Mouse (Mus musculus) intestine, embryonic 16.5 days (tissue): ENCODE results near the gene Pold1. TPM values are rescaled to one million over a fixed set of nuclear protein-coding genes. Genes with fewer than 3 reads are reported as not detected.

Source experiments
- ATAC-seq: fragments of 200-750 bp; cut with Nextera tagmentation; 2 replicates; pipeline ENCODE4 v1.8.0; 2017; ENCODE audit warnings: moderate TSS enrichment, moderate library complexity
- H3K27ac ChIP-seq: fragments of 300-500 bp; sonication (generic); 2 replicates; pipeline ENCODE4 v1.5.1; 2014; ENCODE audit warnings: mild to moderate bottlenecking, low read length
- H3K27me3 ChIP-seq: fragments of 300-500 bp; sonication (generic); replicated peaks from 2 replicates; pipeline ENCODE4 v1.6.1; 2014; ENCODE audit warnings: low read length, control low read depth, mixed read lengths; ENCODE audit not compliant: control insufficient read depth, insufficient read depth
- H3K36me3 ChIP-seq: fragments of 300-500 bp; sonication (generic); 2 replicates; pipeline ENCODE4 v1.6.1; 2014; ENCODE audit warnings: low read length, control low read depth; ENCODE audit not compliant: control insufficient read depth, insufficient read depth
- H3K4me1 ChIP-seq: fragments of 300-500 bp; sonication (generic); 2 replicates; pipeline ENCODE4 v1.6.1; 2014; ENCODE audit warnings: low read length, control low read depth, mixed read lengths; ENCODE audit not compliant: control insufficient read depth, insufficient read depth
- H3K4me2 ChIP-seq: fragments of 300-500 bp; sonication (generic); 2 replicates; pipeline ENCODE4 v1.6.1; 2014; ENCODE audit warnings: low read depth, low read length, control low read depth
- H3K4me3 ChIP-seq: fragments of 300-500 bp; sonication (generic); 2 replicates; pipeline ENCODE4 v1.5.1; 2014; ENCODE audit warnings: mild to moderate bottlenecking, low read length
- H3K9ac ChIP-seq: fragments of 300-500 bp; sonication (generic); 2 replicates; pipeline ENCODE4 v1.6.1; 2014; ENCODE audit warnings: low read depth, low read length
- H3K9me3 ChIP-seq: fragments of 300-500 bp; sonication (generic); 2 replicates; pipeline ENCODE4 v1.6.1; 2016; ENCODE audit warnings: low read length, control low read depth; ENCODE audit not compliant: control insufficient read depth
- WGBS: fragments of 180-500 bp; shearing (Covaris S2); extraction: QIAGEN DNeasy Blood & Tissue Kit; methylation state at CpG from one replicate; pipeline ENCODE4 v1.1.7; 2014; 5-methylcytosine and 5-hydroxymethylcytosine counted together
- polyA plus RNA-seq: library from polyadenylated mRNA; unstranded; fragments of >200 nt; fragmentation: Nextera tagmentation; extraction: Ambion mirVana; gene quantifications from 2 replicates; pipeline ENCODE4 v1.2.1, GENCODE M21; 2015

Pold1 gene
- polyA plus RNA-seq, 1 experiment from 2014 or later, result 76.4 TPM

GRCm38 (mm10) chr7:44525126-44525832, 23.4 kb downstream of the Pold1 start:
- Histone ChIP-seq H3K27ac (no peak overlapping the region), H3K4me2 (peak overlapping the region; percentile 43), H3K4me1 (peaks cover 16% of the 10 kb centered on the region), H3K9ac (peak overlapping the region; percentile 58), H3K9me3 (no peaks in the 10 kb centered on the region), H3K27me3 (peaks cover 34% of the 10 kb centered on the region), H3K36me3 (no peaks in the 10 kb centered on the region), H3K4me3 (peak overlapping the region; percentile 21)
- peak; percentile 40 for ATAC-seq
- 15% methylated on average over 22 of the region's 22 CpGs for WGBS

GRCm38 (mm10) chr7:44524502-44524901, 24.1 kb downstream of the Pold1 start, which contains the start of gene Mybpc2:
TSS of gene Mybpc2 (minus strand) at chr7:44524656.
- Histone ChIP-seq H3K4me2 (peak within 1 kb of the TSS; percentile 43), H3K9me3 (no peaks in the 10 kb centered on the region), H3K27me3 (peaks cover 34% of the 10 kb centered on the region), H3K36me3 (no peaks in the 10 kb centered on the region), H3K27ac (no peak within 1 kb of the TSS), H3K9ac (peak within 1 kb of the TSS; percentile 58), H3K4me1 (peaks cover 16% of the 10 kb centered on the region), H3K4me3 (peak within 1 kb of the TSS; percentile 21)
- WGBS, result 34% methylated on average over 12 of the region's 12 CpGs
- no peak for ATAC-seq

GRCm38 (mm10) chr7:44523056-44523455, 25.6 kb downstream of the Pold1 start:
- 81% methylated on average over 2 of the region's 2 CpGs for WGBS
- no peaks in the 10 kb centered on the region for H3K9me3 ChIP-seq
- H3K36me3 ChIP-seq, result no peaks in the 10 kb centered on the region
- no peak for ATAC-seq
- no peak overlapping the region for H3K9ac ChIP-seq
- no peak overlapping the region for H3K27ac ChIP-seq
- H3K4me1 ChIP-seq, result peaks cover 12% of the 10 kb centered on the region
- H3K27me3 ChIP-seq, result peaks cover 34% of the 10 kb centered on the region
- H3K4me3 ChIP-seq, result no peak overlapping the region
- H3K4me2 ChIP-seq, result no peak overlapping the region

GRCm38 (mm10) chr7:44521710-44522109, 26.9 kb downstream of the Pold1 start:
- Histone ChIP-seq H3K27ac (no peak overlapping the region), H3K4me3 (no peak overlapping the region), H3K9me3 (no peaks in the 10 kb centered on the region), H3K4me2 (peak overlapping the region; percentile 10; the same call in 1 of the 2 replicates), H3K27me3 (peaks cover 30% of the 10 kb centered on the region), H3K4me1 (peaks cover 8% of the 10 kb centered on the region), H3K9ac (peak overlapping the region; percentile 56; the same call in 1 of the 2 replicates), H3K36me3 (no peaks in the 10 kb centered on the region)
- WGBS, result 2% methylated on average over 20 of the region's 20 CpGs
- ATAC-seq, result peak; percentile 31; the same call in 1 of the 2 replicates

GRCm38 (mm10) chr7:44520990-44521389, 27.7 kb downstream of the Pold1 start:
- ATAC-seq, result no peak
- H3K27me3 ChIP-seq, result peaks cover 30% of the 10 kb centered on the region
- 71% methylated on average over 3 of the region's 3 CpGs for WGBS
- no peaks in the 10 kb centered on the region for H3K36me3 ChIP-seq
- H3K4me3 ChIP-seq, result no peak overlapping the region
- H3K4me1 ChIP-seq, result peaks cover 8% of the 10 kb centered on the region
- H3K9ac ChIP-seq, result no peak overlapping the region
- no peak overlapping the region for H3K27ac ChIP-seq
- H3K9me3 ChIP-seq, result no peaks in the 10 kb centered on the region
- H3K4me2 ChIP-seq, result no peak overlapping the region

- no peak for ATAC-seq
- Histone ChIP-seq H3K4me2 (no peak overlapping the region), H3K27me3 (peaks cover 29% of the 10 kb centered on the region), H3K4me3 (no peak overlapping the region), H3K27ac (no peak overlapping the region), H3K9ac (no peak overlapping the region), H3K9me3 (no peaks in the 10 kb centered on the region), H3K36me3 (no peaks in the 10 kb centered on the region), H3K4me1 (no peaks in the 10 kb centered on the region)
- 61% methylated on average over 9 of the region's 9 CpGs for WGBS
These were observed 29.3 kb downstream of the Pold1 start for GRCm38 (mm10) chr7:44519240-44519913.

- no peak for ATAC-seq
- no peak overlapping the region for H3K9ac ChIP-seq
- H3K4me3 ChIP-seq, result no peak overlapping the region
- no peaks in the 10 kb centered on the region for H3K4me1 ChIP-seq
- no peaks in the 10 kb centered on the region for H3K27me3 ChIP-seq
- H3K4me2 ChIP-seq, result no peak overlapping the region
- H3K27ac ChIP-seq, result no peak overlapping the region
- peaks cover 1% of the 10 kb centered on the region; the same call in 1 of the 2 replicates for H3K9me3 ChIP-seq
- no peaks in the 10 kb centered on the region for H3K36me3 ChIP-seq
These were observed 41.2 kb downstream of the Pold1 start for GRCm38 (mm10) chr7:44507491-44507890.

- Histone ChIP-seq H3K27ac (no peak overlapping the region), H3K27me3 (no peaks in the 10 kb centered on the region), H3K9ac (no peak overlapping the region), H3K4me2 (no peak overlapping the region), H3K4me1 (no peaks in the 10 kb centered on the region), H3K36me3 (no peaks in the 10 kb centered on the region), H3K9me3 (no peaks in the 10 kb centered on the region), H3K4me3 (no peak overlapping the region)
- WGBS, result 34% methylated on average over 5 of the region's 5 CpGs
- 0 out of 2 replicates have a peak, but pooled peaks have one; percentile 29 for ATAC-seq
These were observed 47.0 kb downstream of the Pold1 start for GRCm38 (mm10) chr7:44501563-44502115.

- WGBS, result 52% methylated on average over 20 of the region's 20 CpGs
- Histone ChIP-seq H3K4me1 (peaks cover 7% of the 10 kb centered on the region), H3K9ac (no peak overlapping the region), H3K36me3 (no peaks in the 10 kb centered on the region), H3K4me3 (no peak overlapping the region), H3K27ac (no peak overlapping the region), H3K9me3 (no peaks in the 10 kb centered on the region), H3K4me2 (no peak overlapping the region), H3K27me3 (no peaks in the 10 kb centered on the region)
- no peak for ATAC-seq
These were observed 48.6 kb downstream of the Pold1 start for GRCm38 (mm10) chr7:44500046-44500445.
